Mouse (Mus musculus) liver, adult 10 weeks (tissue): ENCODE measurements around the gene Terf2ip. TPM values are rescaled to one million over a fixed set of nuclear protein-coding genes. Genes with fewer than 3 reads are reported as not detected.

ENCODE experiments used
- polyA plus RNA-seq: library from polyadenylated mRNA; stranded (reverse); fragments of 350-450 nt; fragmentation: Illumina TruSeq; extraction: RNeasy Lipid Tissue Mini Kit (QIAGEN cat#74804); gene quantifications from one replicate; pipeline ENCODE4 v1.2.3, GENCODE M21; 2014; ENCODE audit warnings: low read depth, low replicate concordance

Terf2ip gene
- 10.3 TPM for polyA plus RNA-seq

DNA sequence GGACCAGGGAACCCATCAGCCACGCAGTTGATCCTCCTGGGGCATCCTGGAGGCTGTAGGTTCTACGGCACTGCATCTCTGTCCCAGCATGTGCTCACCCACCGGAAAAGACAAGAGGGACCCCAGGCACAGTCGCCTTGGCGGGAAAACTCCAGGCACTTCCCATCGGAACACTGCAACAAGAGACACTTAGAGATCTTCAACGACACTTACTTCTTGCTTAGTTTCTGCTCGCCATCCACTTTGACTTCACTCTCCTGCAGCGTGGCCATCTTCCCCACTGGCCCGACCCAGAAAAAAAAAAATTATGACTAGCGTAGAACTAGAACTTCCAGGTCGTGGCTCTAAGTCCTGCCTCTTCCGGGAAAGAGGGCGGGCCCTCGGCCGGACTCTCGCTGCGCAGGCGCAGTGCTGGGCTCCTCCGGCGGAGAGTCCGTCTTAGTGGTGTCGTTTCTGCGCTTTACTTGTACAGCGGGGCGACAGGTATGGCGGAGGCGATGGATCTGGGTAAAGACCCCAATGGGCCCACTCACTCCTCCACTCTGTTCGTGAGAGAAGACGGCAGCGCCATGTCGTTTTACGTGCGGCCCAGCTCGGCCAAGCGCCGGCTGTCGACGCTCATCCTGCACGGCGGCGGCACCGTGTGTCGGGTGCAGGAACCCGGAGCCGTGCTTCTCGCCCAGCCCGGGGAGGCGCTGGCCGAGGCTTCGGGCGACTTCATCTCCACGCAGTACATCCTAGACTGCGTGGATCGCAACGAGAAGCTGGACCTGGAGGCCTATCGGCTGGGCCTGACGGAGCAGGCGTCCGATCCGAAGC, at the start of gene Terf2ip, which contains the start of gene Kars:
Gene Terf2ip, plus strand, starts transcription at position 402 of the 819 bp plus-strand sequence.
Gene Kars, minus strand, starts transcription at position 327 of the 819 bp plus-strand sequence.

DNA sequence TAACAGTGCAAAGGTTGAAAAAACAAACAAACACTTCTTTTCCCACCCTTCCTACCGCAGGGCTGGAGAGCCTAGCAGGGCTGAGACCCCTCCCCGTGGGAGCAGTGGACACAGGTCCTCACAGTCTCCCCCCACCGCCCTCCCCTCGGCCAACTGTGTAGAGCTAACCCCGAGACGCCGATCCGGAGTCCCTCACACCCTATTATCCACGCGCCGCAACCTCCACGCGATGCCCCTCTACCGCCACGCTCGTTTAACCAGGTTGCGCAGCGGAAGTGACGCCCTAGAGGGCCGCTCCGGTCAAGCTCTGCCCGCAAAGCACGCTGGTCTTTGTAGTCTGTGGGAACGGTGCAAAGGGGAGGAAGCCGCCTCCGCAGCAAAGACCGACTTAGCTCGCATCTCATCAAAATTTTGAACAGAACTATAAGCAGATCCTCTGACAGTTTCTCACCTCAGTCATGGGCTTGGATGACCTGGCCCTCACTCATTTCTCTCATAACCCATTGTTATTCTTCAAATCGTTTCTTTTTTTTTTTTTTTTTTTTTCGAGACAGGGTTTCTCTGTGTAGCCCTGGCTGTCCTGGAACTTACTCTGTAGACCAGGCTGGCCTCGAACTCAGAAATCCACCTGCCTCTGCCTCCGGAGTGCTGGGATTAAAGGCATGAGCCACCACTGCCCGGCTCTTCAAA, 19.0 kb upstream of the Terf2ip start, which contains the start of gene Adat1:
Gene Adat1, minus strand, starts transcription at position 290 of the 690 bp plus-strand sequence.

DNA sequence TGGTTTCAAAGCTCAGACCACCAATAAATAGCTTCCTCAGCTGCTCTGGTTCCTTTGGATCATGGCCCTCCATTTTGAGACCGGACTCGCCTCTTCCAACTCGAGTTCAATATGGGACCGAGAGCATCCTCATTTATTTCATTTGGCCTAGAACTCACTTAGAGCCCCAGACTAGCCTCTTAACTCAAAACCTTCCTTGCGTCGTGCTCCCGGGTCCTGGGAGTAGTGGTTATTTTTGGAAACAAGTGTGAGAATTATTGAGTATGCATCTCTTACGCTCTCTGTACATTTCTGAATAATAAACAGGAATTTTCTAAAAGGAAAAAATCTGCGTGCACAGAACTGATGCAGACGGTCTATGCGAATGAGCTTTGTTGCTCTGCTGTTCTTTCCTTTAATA, 3.7 kb downstream of the Terf2ip start, which contains the start of gene Gm6793:
Gene Gm6793, minus strand, starts transcription at position 101 of the 400 bp plus-strand sequence.

Other genes with a start within 250 kb of the Terf2ip start
- 82.5 TPM for gene Cfdp1, start 157.1 kb upstream of the Terf2ip start, polyA plus RNA-seq
- 10.5 TPM for gene Tmem170, start 134.6 kb upstream of the Terf2ip start, polyA plus RNA-seq
- not detected for gene Chst5, start 101.0 kb upstream of the Terf2ip start, polyA plus RNA-seq
- gene Tmem231, start 77.5 kb upstream of the Terf2ip start, polyA plus RNA-seq = not detected
- 83.9 TPM for gene Gabarapl2, start 70.7 kb upstream of the Terf2ip start, polyA plus RNA-seq
- gene Adat1, start 19.1 kb upstream of the Terf2ip start, polyA plus RNA-seq = 1.6 TPM
- gene Kars, start 75 bp upstream of the Terf2ip start, polyA plus RNA-seq = 23.1 TPM
- gene Gm6793, start 3.6 kb downstream of the Terf2ip start, polyA plus RNA-seq = 0.79 TPM